ENCODE assay signal across 14 mouse cellular contexts in genomic region chr10:69632885-69633284, GRCm38 (mm10).
"Had no signal": no experiment of that assay in that cellular context is flagged by ENCODE, and none has a peak within 500 bp of the region (broad histone marks: within the 10 kb centered on the region; RNA-seq: fewer than 3 reads in every experiment).

No protein-coding gene starts in this region.

- DNase-seq: lung, adult 18-20 months; lung, embryonic 14.5 days; lung, postnatal 10 days; lung, postnatal 36 days; right cerebral cortex, postnatal 14 days; thymus, adult 18-20 months; thymus, postnatal 14 days; thymus, postnatal 36 days had no signal

- H3K4me1 ChIP-seq: megakaryocyte, embryonic 14.5 days had no signal

- H3K4me3 ChIP-seq: megakaryocyte, embryonic 14.5 days; midbrain, embryonic 13.5 days; midbrain, embryonic 15.5 days; neural tube, embryonic 12.5 days; stomach, embryonic 15.5 days had no signal

- H3K27ac ChIP-seq: macrophage; midbrain, embryonic 13.5 days; midbrain, embryonic 15.5 days; neural tube, embryonic 12.5 days; stomach, embryonic 15.5 days had no signal
